Mouse (Mus musculus) small intestine, adult 2 months (tissue): ENCODE data around the gene Adk. TPM values are rescaled to one million over a fixed set of nuclear protein-coding genes. Genes with fewer than 3 reads are reported as not detected.

Experiments used
- H3K27ac ChIP-seq: fragments of 200-500 bp; 2 replicates; pipeline ENCODE4 v1.5.1; 2012; ENCODE audit warnings: low read depth, low read length, control low read depth, inconsistent platforms; ENCODE audit not compliant: insufficient read depth
- H3K27me3 ChIP-seq: fragments of 200-500 bp; 2 replicates; pipeline ENCODE4 v1.6.1; 2012; ENCODE audit warnings: mild to moderate bottlenecking, moderate library complexity, low read length, inconsistent platforms; ENCODE audit not compliant: control insufficient read depth, insufficient read depth
- H3K36me3 ChIP-seq: fragments of 200-500 bp; 2 replicates; pipeline ENCODE4 v1.6.1; 2012; ENCODE audit warnings: mild to moderate bottlenecking, low read length, control low read depth, inconsistent platforms; ENCODE audit not compliant: control insufficient read depth, insufficient read depth
- H3K4me1 ChIP-seq: fragments of 200-500 bp; 2 replicates; pipeline ENCODE4 v1.6.1; 2012; ENCODE audit warnings: low read length, inconsistent platforms, mixed read lengths; ENCODE audit not compliant: control insufficient read depth, insufficient read depth, insufficient read length
- H3K4me3 ChIP-seq: fragments of 200-500 bp; 2 replicates; pipeline ENCODE4 v1.5.1; 2012; ENCODE audit warnings: low read depth, mild to moderate bottlenecking, control low read depth, inconsistent platforms, low read length, moderate library complexity
- CTCF ChIP-seq: fragments of 200-500 bp; IDR thresholded peaks from 2 replicates; pipeline ENCODE4 v1.5.1; 2012; ENCODE audit warnings: low read depth, mild to moderate bottlenecking, control low read depth, inconsistent platforms, low read length, moderate library complexity, mixed read lengths; ENCODE audit not compliant: insufficient replicate concordance, insufficient read length; ENCODE audit errors: extremely low read depth
- POLR2A ChIP-seq: fragments of 200-500 bp; IDR thresholded peaks from 2 replicates; pipeline ENCODE4 v1.6.1; 2012; ENCODE audit warnings: low read depth, mild to moderate bottlenecking, control low read depth, inconsistent platforms, low read length, moderate library complexity
- WGBS: fragments of 180-500 bp; shearing (Covaris S2); methylation state at CpG from one replicate; pipeline ENCODE4 v1.1.7; 2018; 5-methylcytosine and 5-hydroxymethylcytosine counted together
- polyA plus RNA-seq: library from polyadenylated mRNA; depleted of rRNA; stranded (reverse); fragments of >200 nt; gene quantifications from 2 replicates; pipeline ENCODE4 v1.2.3, GENCODE M21; 2012

Adk gene
- polyA plus RNA-seq, 1 experiment: 37.6 TPM

DNA sequence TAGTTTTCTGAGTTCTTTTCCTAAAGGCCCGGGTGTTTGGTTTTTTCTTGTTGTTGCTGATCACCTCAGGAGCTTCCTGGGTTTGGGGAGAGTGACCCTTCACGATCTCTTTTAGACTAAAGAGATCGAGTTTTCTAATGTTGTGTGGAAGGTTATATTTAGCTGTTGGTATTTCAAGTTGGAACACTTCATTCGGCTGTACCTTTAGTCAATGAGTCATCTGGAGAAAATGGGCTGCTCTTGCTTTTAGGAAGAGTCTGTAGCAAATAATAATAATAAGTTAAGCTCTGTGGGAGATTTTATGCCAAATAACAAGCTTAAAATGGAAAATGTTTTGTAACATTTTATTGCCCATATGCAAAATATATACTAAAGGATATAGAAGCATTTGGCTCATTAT is 97.9 kb downstream of the Adk start:
- H3K4me3 ChIP-seq: no peak overlapping the region
- H3K27ac ChIP-seq: no peak overlapping the region
- 73% methylated on average over 4 of the region's 4 CpGs for WGBS
- no peaks in the 10 kb centered on the region for H3K36me3 ChIP-seq
- no peaks in the 10 kb centered on the region for H3K27me3 ChIP-seq
- no peak for TF ChIP-seq CTCF
- TF ChIP-seq POLR2A: no peak
- H3K4me1 ChIP-seq: no peaks in the 10 kb centered on the region

DNA sequence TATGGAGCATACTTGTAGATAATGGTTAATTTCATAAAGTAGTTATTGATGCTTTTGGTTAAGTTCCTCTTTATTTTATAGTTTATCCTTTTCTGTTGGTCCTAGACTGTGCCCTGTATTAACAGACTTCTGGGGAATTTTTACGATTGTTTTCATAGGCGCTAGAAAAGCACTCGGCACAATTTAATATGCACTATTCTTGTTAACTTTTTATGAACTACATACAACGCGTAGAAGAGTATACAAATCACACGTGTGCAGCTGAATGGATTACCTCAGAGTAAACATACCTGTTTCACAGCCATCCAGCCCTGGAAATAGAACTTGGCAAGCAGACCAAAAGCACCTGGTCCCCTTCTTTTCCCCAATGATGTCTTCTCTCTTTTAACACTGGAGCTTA is 99.7 kb downstream of the Adk start:
- WGBS: 44% methylated on average over 6 of the region's 6 CpGs
- TF ChIP-seq POLR2A: no peak
- no peak for TF ChIP-seq CTCF
- no peak overlapping the region for H3K4me3 ChIP-seq
- no peaks in the 10 kb centered on the region for H3K4me1 ChIP-seq
- no peaks in the 10 kb centered on the region for H3K36me3 ChIP-seq
- no peak overlapping the region for H3K27ac ChIP-seq
- H3K27me3 ChIP-seq: no peaks in the 10 kb centered on the region

DNA sequence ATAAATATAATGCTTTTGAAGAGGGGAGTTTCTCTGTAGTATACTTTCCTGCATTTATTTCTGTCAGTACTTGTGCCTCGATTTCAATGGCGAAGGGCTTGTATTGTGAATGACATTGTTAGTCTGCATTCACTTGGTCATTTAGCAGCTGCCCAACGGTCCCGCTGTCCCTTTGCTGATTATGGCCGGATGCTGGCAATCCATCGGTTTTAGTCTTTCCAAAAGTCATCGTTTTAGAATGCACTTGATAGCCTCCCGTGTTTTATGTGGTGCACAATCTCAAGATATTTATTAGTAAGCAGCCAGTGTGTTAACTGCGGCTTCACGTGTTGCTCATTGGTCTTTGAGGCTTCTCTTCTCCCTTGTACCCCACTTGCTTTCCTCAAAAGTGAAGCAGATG is 113.3 kb downstream of the Adk start:
- Histone ChIP-seq H3K36me3 (no peaks in the 10 kb centered on the region), H3K4me1 (no peaks in the 10 kb centered on the region), H3K27ac (no peak overlapping the region), H3K4me3 (no peak overlapping the region), H3K27me3 (no peaks in the 10 kb centered on the region)
- no peak for TF ChIP-seq CTCF
- no peak for TF ChIP-seq POLR2A
- WGBS: 95% methylated on average over 10 of the region's 10 CpGs

DNA sequence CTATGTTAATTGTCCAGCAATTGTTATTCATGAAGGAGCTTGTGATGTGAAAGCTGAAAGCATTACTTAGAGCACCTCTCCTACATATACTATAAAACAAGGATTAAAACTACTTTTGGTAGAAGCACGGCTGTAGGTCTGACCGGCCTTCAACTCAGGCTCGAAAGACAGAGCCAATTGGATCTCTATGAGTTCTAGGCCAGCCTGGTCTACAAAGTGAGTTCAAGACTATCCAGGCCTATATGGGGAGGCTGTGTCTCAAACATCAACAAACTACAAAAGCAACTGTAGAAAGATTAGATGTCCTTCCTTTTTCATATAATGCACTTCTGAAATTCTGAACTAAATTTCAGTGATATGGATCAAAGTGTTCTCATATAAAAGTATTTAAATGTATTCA is 113.7 kb downstream of the Adk start:
- WGBS: 97% methylated on average over 3 of the region's 3 CpGs

DNA sequence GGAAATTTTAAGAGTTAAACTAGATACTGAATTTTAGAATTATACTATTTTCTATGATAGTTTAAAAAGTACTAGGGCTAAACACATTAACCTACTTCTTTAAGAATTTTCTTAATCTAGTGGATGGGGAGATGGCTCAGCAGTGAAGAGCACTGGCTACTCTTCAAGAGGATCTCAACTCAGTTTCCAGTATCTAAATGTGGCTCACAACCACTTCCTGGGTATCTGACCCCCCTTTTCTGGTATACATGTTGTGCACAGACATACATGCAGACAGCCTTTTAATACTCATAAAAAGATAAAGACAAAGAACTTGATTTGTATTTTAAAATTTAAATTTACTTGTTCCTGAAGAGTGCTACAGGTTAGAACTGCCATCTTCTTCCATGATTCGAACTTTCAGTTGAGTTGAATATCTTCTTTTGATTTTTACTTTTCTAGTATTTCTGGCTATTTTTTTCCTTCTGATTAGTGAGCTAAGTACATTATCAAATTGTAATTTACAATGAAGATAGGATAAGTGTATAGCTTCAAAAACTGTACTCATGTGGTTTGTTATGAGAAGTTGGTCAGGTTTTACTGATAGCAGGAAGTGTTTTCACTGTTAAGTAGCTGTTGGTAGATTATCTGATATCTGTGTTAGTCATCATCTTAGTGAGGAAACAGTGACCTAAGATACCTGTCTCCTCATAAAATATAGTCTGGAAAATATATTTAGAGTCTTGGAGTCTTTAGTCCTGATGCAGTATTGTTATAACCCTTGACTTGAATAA is 121.8 kb downstream of the Adk start:
- TF ChIP-seq CTCF (no peak), POLR2A (no peak)
- WGBS: 91% methylated on average over 1 of the region's 1 CpGs
- no peaks in the 10 kb centered on the region for H3K36me3 ChIP-seq
- H3K4me3 ChIP-seq: no peak overlapping the region
- H3K4me1 ChIP-seq: no peaks in the 10 kb centered on the region
- H3K27me3 ChIP-seq: no peaks in the 10 kb centered on the region
- no peak overlapping the region for H3K27ac ChIP-seq

More for the DNA sequence above, 113.7 kb downstream of the Adk start:
- no peaks in the 10 kb centered on the region for H3K36me3 ChIP-seq
- no peaks in the 10 kb centered on the region for H3K27me3 ChIP-seq
- no peaks in the 10 kb centered on the region for H3K4me1 ChIP-seq
- TF ChIP-seq POLR2A (no peak), CTCF (no peak)
- no peak overlapping the region for H3K27ac ChIP-seq
- H3K4me3 ChIP-seq: no peak overlapping the region

DNA sequence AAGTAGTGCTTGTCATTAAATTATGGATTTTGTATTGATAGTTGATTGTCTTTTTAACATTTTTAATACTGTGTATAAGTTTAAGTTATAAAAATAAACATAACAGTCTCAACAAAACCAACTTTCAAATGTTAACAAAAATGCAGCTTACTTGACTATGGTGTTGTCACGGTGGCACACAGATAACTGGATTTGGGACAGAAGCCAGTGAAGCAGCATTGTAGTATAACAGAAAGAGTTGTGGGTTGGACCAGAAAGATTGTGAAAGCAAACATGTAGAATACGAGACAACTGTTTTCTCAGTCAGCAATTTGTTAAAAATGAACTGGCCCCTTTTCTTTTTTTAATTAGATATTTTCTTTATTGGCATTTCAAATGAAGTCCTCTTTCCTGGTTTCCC is 122.4 kb downstream of the Adk start:
- no peak for TF ChIP-seq CTCF
- TF ChIP-seq POLR2A: no peak
- Histone ChIP-seq H3K4me1 (no peaks in the 10 kb centered on the region), H3K27me3 (no peaks in the 10 kb centered on the region), H3K36me3 (no peaks in the 10 kb centered on the region), H3K27ac (no peak overlapping the region), H3K4me3 (no peak overlapping the region)
- WGBS: 85% methylated on average over 2 of the region's 2 CpGs

DNA sequence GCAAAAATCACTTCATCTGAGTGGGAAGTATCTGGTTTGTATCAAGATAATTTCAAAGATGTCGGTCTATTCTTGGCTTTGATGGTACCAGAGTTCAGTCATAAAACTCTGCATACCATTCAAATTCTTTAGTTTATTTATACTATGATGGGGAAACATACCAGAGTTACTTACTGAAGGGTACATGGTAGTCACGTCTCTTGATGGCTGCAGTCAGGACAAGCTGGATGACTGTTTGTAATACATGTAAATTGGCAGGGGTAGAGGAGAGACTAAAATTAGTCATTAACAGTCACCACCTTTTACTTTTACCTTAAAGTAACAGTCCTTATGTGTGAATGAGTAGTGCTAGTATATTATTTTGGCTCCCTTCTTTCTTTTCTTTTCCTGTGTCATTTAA is 125.4 kb downstream of the Adk start:
- Histone ChIP-seq H3K4me3 (no peak overlapping the region), H3K27me3 (no peaks in the 10 kb centered on the region), H3K27ac (no peak overlapping the region), H3K36me3 (no peaks in the 10 kb centered on the region), H3K4me1 (no peaks in the 10 kb centered on the region)
- WGBS: 75% methylated on average over 2 of the region's 2 CpGs
- TF ChIP-seq CTCF (no peak), POLR2A (no peak)
